Mouse (Mus musculus) stomach, embryonic 16.5 days (tissue): ENCODE data around the gene Rab31. TPM values are rescaled to one million over a fixed set of nuclear protein-coding genes. Genes with fewer than 3 reads are reported as not detected.

Source experiments
- ATAC-seq: fragments of 200-750 bp; cut with Nextera tagmentation; 2 replicates; pipeline ENCODE4 v1.8.0; 2017; ENCODE audit warnings: moderate number of reproducible peaks, moderate TSS enrichment; ENCODE audit not compliant: insufficient read depth, low FRiP score
- H3K27ac ChIP-seq: fragments of 300-500 bp; sonication (generic); 2 replicates; pipeline ENCODE4 v1.5.1; 2014; ENCODE audit warnings: low read length
- H3K27me3 ChIP-seq: fragments of 300-500 bp; sonication (generic); 2 replicates; pipeline ENCODE4 v1.6.1; 2014; ENCODE audit warnings: low read length, control low read depth, mixed read lengths; ENCODE audit not compliant: control insufficient read depth, insufficient read depth
- H3K36me3 ChIP-seq: fragments of 300-500 bp; sonication (generic); 2 replicates; pipeline ENCODE4 v1.6.1; 2014; ENCODE audit warnings: low read length; ENCODE audit not compliant: control insufficient read depth, insufficient read depth
- H3K4me1 ChIP-seq: fragments of 300-500 bp; sonication (generic); 2 replicates; pipeline ENCODE4 v1.6.1; 2014; ENCODE audit warnings: low read length, control low read depth, mixed read lengths; ENCODE audit not compliant: control insufficient read depth, insufficient read depth
- H3K4me2 ChIP-seq: fragments of 300-500 bp; sonication (generic); 2 replicates; pipeline ENCODE4 v1.6.1; 2014; ENCODE audit warnings: low read depth, low read length, mixed read lengths
- H3K4me3 ChIP-seq: fragments of 300-500 bp; sonication (generic); replicated peaks from 2 replicates; pipeline ENCODE4 v1.5.1; 2014; ENCODE audit warnings: mild to moderate bottlenecking, low read length
- H3K9ac ChIP-seq: fragments of 300-500 bp; sonication (generic); 2 replicates; pipeline ENCODE4 v1.6.1; 2014; ENCODE audit warnings: low read length
- H3K9me3 ChIP-seq: fragments of 300-500 bp; sonication (generic); replicated peaks from 2 replicates; pipeline ENCODE4 v1.6.1; 2016; ENCODE audit warnings: low read length, control low read depth; ENCODE audit not compliant: control insufficient read depth
- WGBS: fragments of 180-500 bp; shearing (Covaris S2); extraction: QIAGEN DNeasy Blood & Tissue Kit; methylation state at CpG from one replicate; pipeline ENCODE4 v1.1.7; 2014; 5-methylcytosine and 5-hydroxymethylcytosine counted together
- polyA plus RNA-seq: library from polyadenylated mRNA; unstranded; fragments of >200 nt; fragmentation: Nextera tagmentation; extraction: Ambion mirVana; gene quantifications from 2 replicates; pipeline ENCODE4 v1.2.1, GENCODE M21; 2015

The Rab31 gene
- polyA plus RNA-seq, 1 experiment from 2014 or later, result 34.6 TPM

GRCm38 (mm10) chr17:65724254-65724653 lies 48.3 kb downstream of the Rab31 start:
- Histone ChIP-seq H3K27ac (no peak overlapping the region; the same call in 1 of the 2 replicates), H3K4me3 (no peak overlapping the region), H3K9me3 (no peaks in the 10 kb centered on the region), H3K36me3 (no peaks in the 10 kb centered on the region), H3K4me1 (peaks cover 5% of the 10 kb centered on the region; the same call in 1 of the 2 replicates), H3K4me2 (no peak overlapping the region), H3K9ac (no peak overlapping the region), H3K27me3 (no peaks in the 10 kb centered on the region)
- WGBS, result 72% methylated on average over 11 of the region's 11 CpGs
- ATAC-seq, result peak; percentile 85

- no peaks in the 10 kb centered on the region for H3K27me3 ChIP-seq
- H3K4me1 ChIP-seq, result peaks cover 5% of the 10 kb centered on the region; the same call in 1 of the 2 replicates
- H3K4me2 ChIP-seq, result no peak overlapping the region
- no peaks in the 10 kb centered on the region for H3K36me3 ChIP-seq
- peak; percentile 27 for ATAC-seq
- no peak overlapping the region; the same call in 1 of the 2 replicates for H3K27ac ChIP-seq
- no peaks in the 10 kb centered on the region for H3K9me3 ChIP-seq
- H3K4me3 ChIP-seq, result no peak overlapping the region
- 81% methylated on average over 8 of the region's 8 CpGs for WGBS
- no peak overlapping the region for H3K9ac ChIP-seq
These were observed 48.9 kb downstream of the Rab31 start for GRCm38 (mm10) chr17:65723633-65724032.

- Histone ChIP-seq H3K27ac (no peak overlapping the region), H3K27me3 (no peaks in the 10 kb centered on the region)
- no peak for ATAC-seq
These were observed 51.2 kb downstream of the Rab31 start for GRCm38 (mm10) chr17:65721330-65721729.

GRCm38 (mm10) chr17:65719826-65720225 lies 52.7 kb downstream of the Rab31 start:
- ATAC-seq, result no peak
- Histone ChIP-seq H3K36me3 (no peaks in the 10 kb centered on the region), H3K9me3 (no peaks in the 10 kb centered on the region), H3K4me1 (peaks cover 5% of the 10 kb centered on the region; the same call in 1 of the 2 replicates), H3K4me3 (no peak overlapping the region), H3K27me3 (no peaks in the 10 kb centered on the region), H3K4me2 (no peak overlapping the region), H3K27ac (no peak overlapping the region), H3K9ac (no peak overlapping the region)
- WGBS, result 89% methylated on average over 5 of the region's 5 CpGs

More at GRCm38 (mm10) chr17:65721330-65721729, 51.2 kb downstream of the Rab31 start:
- H3K9me3 ChIP-seq, result no peaks in the 10 kb centered on the region
- H3K4me3 ChIP-seq, result no peak overlapping the region
- peaks cover 5% of the 10 kb centered on the region; the same call in 1 of the 2 replicates for H3K4me1 ChIP-seq
- no peaks in the 10 kb centered on the region for H3K36me3 ChIP-seq
- H3K9ac ChIP-seq, result no peak overlapping the region
- no peak overlapping the region for H3K4me2 ChIP-seq

GRCm38 (mm10) chr17:65718578-65718977 lies 54.0 kb downstream of the Rab31 start:
- no peak overlapping the region for H3K4me3 ChIP-seq
- 0 out of 2 replicates have a peak, but pooled peaks cover under 1% of the 10 kb centered on the region for H3K4me1 ChIP-seq
- no peak overlapping the region for H3K4me2 ChIP-seq
- H3K9me3 ChIP-seq, result no peaks in the 10 kb centered on the region
- no peaks in the 10 kb centered on the region for H3K36me3 ChIP-seq
- WGBS, result 94% methylated on average over 2 of the region's 2 CpGs
- H3K27me3 ChIP-seq, result no peaks in the 10 kb centered on the region
- ATAC-seq, result no peak
- H3K27ac ChIP-seq, result no peak overlapping the region
- no peak overlapping the region for H3K9ac ChIP-seq

- Histone ChIP-seq H3K4me2 (no peak overlapping the region), H3K9ac (no peak overlapping the region), H3K4me1 (no peaks in the 10 kb centered on the region), H3K27ac (no peak overlapping the region), H3K9me3 (no peaks in the 10 kb centered on the region), H3K27me3 (no peaks in the 10 kb centered on the region), H3K36me3 (no peaks in the 10 kb centered on the region), H3K4me3 (no peak overlapping the region)
- ATAC-seq, result no peak
- WGBS, result 71% methylated on average over 4 of the region's 4 CpGs
These were observed 54.8 kb downstream of the Rab31 start for GRCm38 (mm10) chr17:65717658-65718199.

GRCm38 (mm10) chr17:65714060-65714459 lies 58.5 kb downstream of the Rab31 start:
- H3K36me3 ChIP-seq, result peaks cover 8% of the 10 kb centered on the region; the same call in 1 of the 2 replicates
- 63% methylated on average over 8 of the region's 8 CpGs for WGBS
- no peaks in the 10 kb centered on the region for H3K4me1 ChIP-seq
- ATAC-seq, result no peak
- H3K27me3 ChIP-seq, result no peaks in the 10 kb centered on the region
- no peak overlapping the region for H3K4me3 ChIP-seq
- no peak overlapping the region for H3K27ac ChIP-seq
- no peak overlapping the region for H3K4me2 ChIP-seq
- peaks cover 8% of the 10 kb centered on the region; the same call in 1 of the 2 replicates for H3K9me3 ChIP-seq
- H3K9ac ChIP-seq, result no peak overlapping the region

- Histone ChIP-seq H3K9me3 (peaks cover 8% of the 10 kb centered on the region; the same call in 1 of the 2 replicates), H3K27me3 (no peaks in the 10 kb centered on the region), H3K36me3 (peaks cover 8% of the 10 kb centered on the region; the same call in 1 of the 2 replicates), H3K4me3 (no peak overlapping the region), H3K27ac (no peak overlapping the region), H3K4me1 (no peaks in the 10 kb centered on the region), H3K4me2 (no peak overlapping the region), H3K9ac (no peak overlapping the region)
- WGBS, result 90% methylated on average over 13 of the region's 13 CpGs
- ATAC-seq, result no peak
These were observed 59.6 kb downstream of the Rab31 start for GRCm38 (mm10) chr17:65712861-65713535.

- Histone ChIP-seq H3K4me2 (no peak overlapping the region), H3K36me3 (peaks cover 8% of the 10 kb centered on the region; the same call in 1 of the 2 replicates), H3K27ac (no peak overlapping the region), H3K4me1 (no peaks in the 10 kb centered on the region), H3K9ac (no peak overlapping the region), H3K4me3 (no peak overlapping the region), H3K9me3 (peaks cover 8% of the 10 kb centered on the region; the same call in 1 of the 2 replicates), H3K27me3 (no peaks in the 10 kb centered on the region)
- WGBS, result 92% methylated on average over 5 of the region's 5 CpGs
- no peak for ATAC-seq
These were observed 60.8 kb downstream of the Rab31 start for GRCm38 (mm10) chr17:65711779-65712178.
